Mouse (Mus musculus): Measurements from ENCODE around the gene Pfkm. TPM values are rescaled to one million over a fixed set of nuclear protein-coding genes. Genes with fewer than 3 reads are reported as not detected.

The Pfkm gene
- polyA plus RNA-seq, 1 experiment from 2014 or later: 9.1 TPM

DNA sequence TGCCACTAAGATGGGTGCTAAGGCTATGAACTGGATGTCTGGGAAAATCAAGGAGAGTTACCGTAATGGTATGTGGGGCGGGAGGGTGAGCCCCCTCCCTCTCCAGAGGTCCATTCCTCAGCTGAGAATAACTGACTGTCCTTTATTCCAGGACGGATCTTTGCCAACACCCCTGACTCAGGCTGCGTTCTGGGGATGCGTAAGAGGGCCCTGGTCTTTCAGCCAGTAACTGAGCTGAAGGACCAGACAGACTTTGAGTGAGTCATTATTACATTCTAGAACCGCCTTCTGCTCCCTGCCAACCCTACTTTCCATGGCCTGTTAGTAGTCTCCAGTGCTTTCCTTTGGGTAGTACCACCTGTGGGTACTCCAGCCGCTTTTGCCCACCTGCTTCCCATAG, 39.1 kb downstream of the Pfkm start:
- H3K4me1 ChIP-seq (ENCODE audit: insufficient read depth): no peaks in the 10 kb centered on the region
- H3K36me3 ChIP-seq (replicated peaks; ENCODE audit: insufficient read depth, low read length): peaks cover 40% of the 10 kb centered on the region
- ATAC-seq: no peak

GRCm38 (mm10) chr15:98131942-98132655, 39.7 kb downstream of the Pfkm start:
- no peak overlapping the region for H3K4me3 ChIP-seq (ENCODE audit: low read depth, low read length)
- ATAC-seq: no peak
- no peak overlapping the region for H3K4me2 ChIP-seq (ENCODE audit: low read depth, low read length)
- H3K4me1 ChIP-seq (ENCODE audit: insufficient read depth): no peaks in the 10 kb centered on the region
- TF ChIP-seq EP300 (IDR thresholded peaks at IDR 0.05; ENCODE audit: low read depth): no peak
- DNase-seq: no peak
- WGBS (ENCODE audit: insufficient replicate concordance): 86% methylated on average over 15 of the region's 15 CpGs
- H3K27ac ChIP-seq (ENCODE audit: low read depth): no peak overlapping the region
- H3K9ac ChIP-seq (replicated peaks): no peak overlapping the region
- peaks cover 44% of the 10 kb centered on the region for H3K36me3 ChIP-seq (replicated peaks; ENCODE audit: insufficient read depth, low read length)
- H3K27me3 ChIP-seq (ENCODE audit: insufficient read depth, low read length): no peaks in the 10 kb centered on the region
- H3K9me3 ChIP-seq (ENCODE audit: low read length): no peaks in the 10 kb centered on the region

More for the DNA sequence above, 39.1 kb downstream of the Pfkm start:
- Histone ChIP-seq H3K27me3 (ENCODE audit: insufficient read depth, low read length) (no peaks in the 10 kb centered on the region), H3K4me3 (ENCODE audit: low read depth, low read length) (no peak overlapping the region), H3K9me3 (ENCODE audit: low read length) (no peaks in the 10 kb centered on the region), H3K9ac (replicated peaks) (no peak overlapping the region), H3K27ac (ENCODE audit: low read depth) (no peak overlapping the region), H3K4me2 (ENCODE audit: low read depth, low read length) (no peak overlapping the region)
- TF ChIP-seq EP300 (IDR thresholded peaks at IDR 0.05; ENCODE audit: low read depth) (no peak), CTCF (IDR thresholded peaks at IDR 0.05; ENCODE audit: low read depth) (no peak)
- 87% methylated on average over 7 of the region's 7 CpGs for WGBS (ENCODE audit: insufficient replicate concordance)
- no peak for DNase-seq

- peaks cover 41% of the 10 kb centered on the region for H3K36me3 ChIP-seq (replicated peaks; ENCODE audit: insufficient read depth, low read length)
- no peak overlapping the region for H3K9ac ChIP-seq (replicated peaks)
- H3K4me2 ChIP-seq (ENCODE audit: low read depth, low read length): no peak overlapping the region
- no peak overlapping the region for H3K27ac ChIP-seq (ENCODE audit: low read depth)
- H3K27me3 ChIP-seq (ENCODE audit: insufficient read depth, low read length): no peaks in the 10 kb centered on the region
- DNase-seq (no peak), ATAC-seq (no peak)
- H3K9me3 ChIP-seq (ENCODE audit: low read length): no peaks in the 10 kb centered on the region
- WGBS (ENCODE audit: insufficient replicate concordance): 89% methylated on average over 3 of the region's 3 CpGs
- no peak for TF ChIP-seq EP300 (IDR thresholded peaks at IDR 0.05; ENCODE audit: low read depth)
- no peak for TF ChIP-seq CTCF (IDR thresholded peaks at IDR 0.05; ENCODE audit: low read depth)
- H3K4me3 ChIP-seq (ENCODE audit: low read depth, low read length): no peak overlapping the region
- H3K4me1 ChIP-seq (ENCODE audit: insufficient read depth): no peaks in the 10 kb centered on the region
Measured at GRCm38 (mm10) chr15:98133471-98133870, 41.1 kb downstream of the Pfkm start.

DNA sequence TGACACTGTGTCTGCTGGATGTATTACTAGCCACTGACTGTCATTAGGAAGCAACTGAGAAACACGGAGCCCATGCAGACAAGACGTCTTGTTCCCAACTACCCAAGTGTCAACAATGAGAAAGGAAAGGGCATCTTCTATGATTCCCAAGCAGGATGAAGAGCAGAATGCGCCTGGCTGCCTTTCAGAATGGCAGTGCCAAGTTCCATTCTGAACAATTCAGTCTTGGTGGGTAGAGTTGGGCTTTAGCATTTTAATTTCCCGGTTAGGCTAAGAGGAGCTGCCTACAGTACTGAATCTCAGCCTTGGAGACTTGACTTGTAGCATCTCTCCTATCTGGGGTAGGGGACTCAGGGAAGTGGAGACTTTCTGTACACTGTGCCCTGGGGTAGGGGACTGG, 41.6 kb downstream of the Pfkm start:
- no peaks in the 10 kb centered on the region for H3K9me3 ChIP-seq (ENCODE audit: low read length)
- no peaks in the 10 kb centered on the region for H3K4me1 ChIP-seq (ENCODE audit: insufficient read depth)
- no peak for TF ChIP-seq EP300 (IDR thresholded peaks at IDR 0.05; ENCODE audit: low read depth)
- H3K36me3 ChIP-seq (replicated peaks; ENCODE audit: insufficient read depth, low read length): peaks cover 41% of the 10 kb centered on the region
- H3K27ac ChIP-seq (ENCODE audit: low read depth): no peak overlapping the region
- H3K27me3 ChIP-seq (ENCODE audit: insufficient read depth, low read length): no peaks in the 10 kb centered on the region
- DNase-seq (no peak), ATAC-seq (no peak)
- no peak overlapping the region for H3K9ac ChIP-seq (replicated peaks)
- 87% methylated on average over 4 of the region's 4 CpGs for WGBS (ENCODE audit: insufficient replicate concordance)
- H3K4me2 ChIP-seq (ENCODE audit: low read depth, low read length): no peak overlapping the region
- H3K4me3 ChIP-seq (ENCODE audit: low read depth, low read length): no peak overlapping the region

GRCm38 (mm10) chr15:98134666-98135065, 42.3 kb downstream of the Pfkm start:
- Histone ChIP-seq H3K9ac (replicated peaks) (no peak overlapping the region), H3K4me1 (ENCODE audit: insufficient read depth) (no peaks in the 10 kb centered on the region), H3K9me3 (ENCODE audit: low read length) (no peaks in the 10 kb centered on the region), H3K27ac (ENCODE audit: low read depth) (no peak overlapping the region), H3K36me3 (replicated peaks; ENCODE audit: insufficient read depth, low read length) (peaks cover 41% of the 10 kb centered on the region), H3K4me2 (ENCODE audit: low read depth, low read length) (no peak overlapping the region), H3K4me3 (ENCODE audit: low read depth, low read length) (no peak overlapping the region), H3K27me3 (ENCODE audit: insufficient read depth, low read length) (no peaks in the 10 kb centered on the region)
- ATAC-seq (no peak), DNase-seq (no peak)
- TF ChIP-seq EP300 (IDR thresholded peaks at IDR 0.05; ENCODE audit: low read depth) (no peak), CTCF (IDR thresholded peaks at IDR 0.05; ENCODE audit: low read depth) (no peak)
- 75% methylated on average over 3 of the region's 3 CpGs for WGBS (ENCODE audit: insufficient replicate concordance)

DNA sequence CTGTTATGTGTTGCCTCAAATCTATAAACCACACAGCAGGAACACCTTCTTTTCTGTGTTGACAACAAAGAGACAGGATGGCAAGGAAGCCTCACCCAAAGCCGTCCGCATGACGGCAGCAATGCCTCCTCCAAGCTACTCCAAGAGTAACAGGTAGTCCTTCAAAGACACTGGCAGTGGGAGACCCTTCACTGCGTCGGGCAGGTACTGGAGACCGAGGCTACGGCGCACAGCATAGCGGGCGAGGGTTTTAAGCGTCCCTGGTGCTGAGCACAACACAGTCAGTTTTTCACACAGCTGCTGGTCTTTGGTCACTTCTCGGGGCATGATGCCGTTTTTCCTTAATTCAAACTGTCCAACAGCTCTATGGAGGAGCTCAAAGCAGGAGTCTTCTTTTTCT, 43.3 kb downstream of the Pfkm start:
- Histone ChIP-seq H3K9ac (replicated peaks) (no peak overlapping the region), H3K9me3 (ENCODE audit: low read length) (no peaks in the 10 kb centered on the region), H3K36me3 (replicated peaks; ENCODE audit: insufficient read depth, low read length) (peaks cover 44% of the 10 kb centered on the region), H3K4me3 (ENCODE audit: low read depth, low read length) (no peak overlapping the region), H3K4me1 (ENCODE audit: insufficient read depth) (no peaks in the 10 kb centered on the region), H3K27me3 (ENCODE audit: insufficient read depth, low read length) (no peaks in the 10 kb centered on the region), H3K4me2 (ENCODE audit: low read depth, low read length) (no peak overlapping the region), H3K27ac (ENCODE audit: low read depth) (no peak overlapping the region)
- ATAC-seq (no peak), DNase-seq (no peak)
- WGBS (ENCODE audit: insufficient replicate concordance): 86% methylated on average over 13 of the region's 13 CpGs
- TF ChIP-seq CTCF (IDR thresholded peaks at IDR 0.05; ENCODE audit: low read depth) (no peak), EP300 (IDR thresholded peaks at IDR 0.05; ENCODE audit: low read depth) (no peak)

Measured in liver, postnatal 0 days (tissue).